Mouse (Mus musculus) ES-Bruce4 (cell line): ENCODE measurements around the gene Cxcl1. TPM values are rescaled to one million over a fixed set of nuclear protein-coding genes. Genes with fewer than 3 reads are reported as not detected.
"Not testable (repeated sequence)": the region's sequence is repeated elsewhere in the genome, so short reads cannot be mapped to it uniquely, and the experiment has no call there.

Experiments
- H3K27ac ChIP-seq: 2 replicates; pipeline ENCODE4 v1.5.1; 2012; ENCODE audit warnings: low read length, inconsistent platforms; ENCODE audit not compliant: insufficient read depth
- H3K27me3 ChIP-seq: 2 replicates; pipeline ENCODE4 v1.6.1; 2012; ENCODE audit warnings: mild to moderate bottlenecking, low read length, inconsistent platforms; ENCODE audit not compliant: control insufficient read depth, poor library complexity, insufficient read depth, severe bottlenecking
- H3K36me3 ChIP-seq: 2 replicates; pipeline ENCODE4 v1.6.1; 2012; ENCODE audit warnings: inconsistent platforms, mild to moderate bottlenecking, low read length, moderate library complexity; ENCODE audit not compliant: control insufficient read depth, poor library complexity, insufficient read depth, severe bottlenecking
- H3K4me1 ChIP-seq: one replicate; pipeline ENCODE4 v1.8.1; 2011; ENCODE audit warnings: low read length; ENCODE audit not compliant: control insufficient read depth, insufficient read depth
- H3K4me3 ChIP-seq: 2 replicates; pipeline ENCODE4 v1.5.1; 2011; ENCODE audit warnings: low read depth, mild to moderate bottlenecking, low read length
- H3K9ac ChIP-seq: 2 replicates; pipeline ENCODE4 v1.6.1; 2012; ENCODE audit warnings: low read depth, mild to moderate bottlenecking, inconsistent platforms; ENCODE audit not compliant: poor library complexity, severe bottlenecking
- H3K9me3 ChIP-seq: replicated peaks from 2 replicates; pipeline ENCODE4 v1.6.1; 2012; ENCODE audit warnings: mild to moderate bottlenecking, low read length, inconsistent platforms; ENCODE audit not compliant: control insufficient read depth, poor library complexity, insufficient read depth, severe bottlenecking
- CTCF ChIP-seq: IDR thresholded peaks from one replicate; pipeline ENCODE4 v1.8.1; 2011; ENCODE audit warnings: low read depth, low read length
- EP300 ChIP-seq: IDR thresholded peaks from 2 replicates; pipeline ENCODE4 v1.6.1; 2011; ENCODE audit warnings: low read depth, low read length; ENCODE audit not compliant: insufficient read depth
- POLR2A ChIP-seq: IDR thresholded peaks from one replicate; pipeline ENCODE4 v1.8.1; 2011; ENCODE audit warnings: low read length; ENCODE audit not compliant: insufficient read depth
- polyA plus RNA-seq: library from polyadenylated mRNA; stranded (reverse); fragments of >200 nt; gene quantifications from 2 replicates; pipeline ENCODE4 v1.2.4, GENCODE M21; 2011; ENCODE audit warnings: low read depth; ENCODE audit not compliant: missing spikeins, insufficient read depth, insufficient read length

The Cxcl1 gene
- polyA plus RNA-seq, result not detected in 2 replicates

DNA sequence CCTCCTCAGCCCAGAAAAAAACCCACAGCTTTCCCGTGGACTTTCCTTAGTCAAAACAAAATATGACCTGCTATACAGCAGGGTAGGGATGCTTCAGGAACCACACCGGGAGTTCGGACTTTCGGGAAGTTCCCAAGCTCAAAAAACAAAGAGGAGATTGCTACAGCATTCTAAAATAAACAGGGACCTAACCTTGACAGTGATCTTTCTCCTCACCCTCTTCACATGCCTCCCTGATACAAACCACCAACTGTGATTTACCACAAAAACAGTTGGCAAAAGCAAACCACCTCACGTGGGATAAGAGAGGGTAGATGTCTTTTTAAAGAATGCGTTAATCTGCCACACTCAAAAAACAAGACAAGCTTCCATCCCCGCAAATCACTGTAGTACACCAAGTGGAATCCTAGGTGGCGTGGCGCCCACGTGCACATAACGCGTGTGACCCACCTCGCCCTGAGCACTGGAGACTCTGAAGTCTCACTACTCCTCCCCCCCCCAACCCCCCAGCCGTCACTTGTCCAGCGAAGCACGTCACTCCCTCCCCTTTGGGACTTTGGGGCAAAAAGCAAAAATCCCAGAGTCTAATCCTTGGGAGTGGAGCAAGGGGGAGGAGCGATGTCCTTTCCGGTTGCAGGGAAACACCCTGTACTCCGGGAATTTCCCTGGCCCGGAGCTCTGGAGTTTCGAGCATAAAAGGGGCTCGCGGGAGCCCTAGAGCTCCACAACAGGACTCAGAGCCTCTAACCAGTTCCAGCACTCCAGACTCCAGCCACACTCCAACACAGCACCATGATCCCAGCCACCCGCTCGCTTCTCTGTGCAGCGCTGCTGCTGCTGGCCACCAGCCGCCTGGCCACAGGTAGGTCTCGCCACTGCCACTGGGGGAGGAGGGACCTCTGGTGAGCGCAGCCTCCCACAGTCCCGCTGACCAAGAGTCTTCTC, at the start of gene Cxcl1:
TSS of gene Cxcl1 (plus strand) at position 723 of the 945 bp plus-strand sequence.
- no peak for TF ChIP-seq EP300
- H3K9ac ChIP-seq, result no peak within 1 kb of the TSS
- H3K4me1 ChIP-seq, result no peaks in the 10 kb centered on the region
- H3K27ac ChIP-seq, result no peak within 1 kb of the TSS
- no peak within 1 kb of the TSS for H3K4me3 ChIP-seq
- H3K27me3 ChIP-seq, result no peaks in the 10 kb centered on the region
- H3K9me3 ChIP-seq, result 0 out of 2 replicates have a peak, but pooled peaks cover 3% of the 10 kb centered on the region
- H3K36me3 ChIP-seq, result no peaks in the 10 kb centered on the region

DNA sequence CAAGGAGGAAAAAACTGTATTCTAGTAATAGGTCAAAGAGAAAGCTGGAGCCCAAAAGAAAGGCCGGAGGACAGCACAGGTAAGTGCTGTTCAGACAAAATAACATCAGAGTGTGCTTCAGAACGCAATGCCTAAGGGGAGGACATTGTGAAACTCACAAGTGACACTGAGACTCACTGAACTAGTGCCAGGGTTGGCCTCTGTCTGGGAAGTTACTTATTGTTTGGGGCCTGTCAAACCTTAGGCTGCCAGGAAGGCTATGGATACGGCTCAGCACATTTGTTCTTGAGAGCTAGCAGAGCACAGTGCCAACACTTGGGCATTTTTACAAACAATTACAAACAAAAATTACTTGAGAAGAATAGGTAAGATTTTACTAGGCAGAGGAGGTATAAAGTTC, 47.1 kb upstream of the Cxcl1 start:
- no peak overlapping the region for H3K9ac ChIP-seq
- no peaks in the 10 kb centered on the region for H3K36me3 ChIP-seq

DNA sequence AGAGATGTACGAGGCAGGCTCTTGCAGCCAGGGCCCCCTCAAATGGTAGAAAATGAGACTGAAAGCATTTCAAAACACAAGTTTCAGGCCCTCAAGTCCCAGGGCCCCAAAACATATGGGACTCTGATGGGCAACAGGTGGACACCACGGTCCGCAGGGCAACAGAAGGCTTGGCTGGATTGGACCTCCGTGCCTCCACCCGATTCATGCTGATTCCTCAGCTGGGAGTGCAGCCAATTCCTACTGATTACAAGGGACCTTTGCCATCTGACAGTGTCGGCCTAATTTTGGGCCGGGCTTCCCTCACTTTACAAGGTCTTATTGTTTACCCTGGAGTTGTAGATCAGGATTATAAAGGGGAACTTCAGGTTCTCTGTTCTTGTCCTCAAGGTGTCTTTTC, 40.9 kb upstream of the Cxcl1 start:
- H3K9ac ChIP-seq, H3K27ac ChIP-seq, H3K4me1 ChIP-seq, H3K4me3 ChIP-seq, H3K36me3 ChIP-seq, H3K27me3 ChIP-seq: not testable (repeated sequence)
- H3K9me3 ChIP-seq, result peaks cover 17% of the 10 kb centered on the region; the same call in 1 of the 2 replicates

More for the DNA sequence above, 47.1 kb upstream of the Cxcl1 start:
- no peak for TF ChIP-seq CTCF
- no peak for TF ChIP-seq EP300
- no peak for TF ChIP-seq POLR2A
- Histone ChIP-seq H3K9me3 (peaks cover 5% of the 10 kb centered on the region; the same call in 1 of the 2 replicates), H3K4me1 (no peaks in the 10 kb centered on the region), H3K27me3 (no peaks in the 10 kb centered on the region), H3K4me3 (no peak overlapping the region), H3K27ac (no peak overlapping the region)

DNA sequence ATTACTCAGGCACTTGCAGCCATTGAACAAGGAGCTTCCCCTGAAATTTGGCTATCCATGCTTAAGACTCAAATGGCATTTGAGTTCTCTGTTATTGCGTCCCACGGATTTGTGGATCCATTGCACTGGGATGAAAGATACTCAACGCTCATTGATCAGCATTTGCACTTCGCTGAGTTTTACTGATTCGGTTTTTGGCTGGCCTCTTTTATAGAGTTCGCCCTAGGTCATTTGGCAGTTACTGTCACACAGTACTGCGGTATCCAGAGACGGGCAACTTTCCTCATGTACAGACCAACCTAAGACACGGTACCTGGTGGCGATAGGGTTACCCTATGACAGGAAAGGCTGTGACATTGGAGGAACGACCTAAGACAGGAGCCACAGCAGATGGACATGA, 39.6 kb upstream of the Cxcl1 start:
- H3K4me3 ChIP-seq, H3K9ac ChIP-seq, H3K36me3 ChIP-seq, H3K4me1 ChIP-seq, H3K27me3 ChIP-seq, H3K27ac ChIP-seq: not testable (repeated sequence)
- peaks cover 17% of the 10 kb centered on the region; the same call in 1 of the 2 replicates for H3K9me3 ChIP-seq

DNA sequence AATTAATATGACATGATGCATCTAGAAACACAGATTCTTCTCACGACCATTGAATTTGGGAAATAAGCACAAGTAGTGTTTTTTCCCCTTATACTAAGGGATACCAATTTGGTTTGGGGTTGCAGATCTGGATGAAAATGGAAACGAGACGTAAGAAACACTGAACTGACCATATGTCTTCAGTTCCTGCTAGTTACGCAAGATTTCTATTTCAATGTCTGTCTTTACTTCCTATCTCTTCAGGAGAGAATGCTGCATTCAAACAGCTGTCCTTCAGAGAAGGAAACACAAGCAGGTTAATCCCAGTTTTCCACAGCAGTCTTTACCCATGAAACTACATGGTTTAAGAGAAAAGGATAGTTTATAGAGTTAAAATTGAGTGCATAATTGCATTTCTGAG, 37.8 kb upstream of the Cxcl1 start:
- Histone ChIP-seq H3K4me1 (no peaks in the 10 kb centered on the region), H3K27me3 (no peaks in the 10 kb centered on the region), H3K9ac (no peak overlapping the region), H3K4me3 (no peak overlapping the region), H3K36me3 (no peaks in the 10 kb centered on the region), H3K27ac (no peak overlapping the region), H3K9me3 (peaks cover 12% of the 10 kb centered on the region; the same call in 1 of the 2 replicates)
- TF ChIP-seq CTCF, result no peak
- no peak for TF ChIP-seq EP300
- no peak for TF ChIP-seq POLR2A

DNA sequence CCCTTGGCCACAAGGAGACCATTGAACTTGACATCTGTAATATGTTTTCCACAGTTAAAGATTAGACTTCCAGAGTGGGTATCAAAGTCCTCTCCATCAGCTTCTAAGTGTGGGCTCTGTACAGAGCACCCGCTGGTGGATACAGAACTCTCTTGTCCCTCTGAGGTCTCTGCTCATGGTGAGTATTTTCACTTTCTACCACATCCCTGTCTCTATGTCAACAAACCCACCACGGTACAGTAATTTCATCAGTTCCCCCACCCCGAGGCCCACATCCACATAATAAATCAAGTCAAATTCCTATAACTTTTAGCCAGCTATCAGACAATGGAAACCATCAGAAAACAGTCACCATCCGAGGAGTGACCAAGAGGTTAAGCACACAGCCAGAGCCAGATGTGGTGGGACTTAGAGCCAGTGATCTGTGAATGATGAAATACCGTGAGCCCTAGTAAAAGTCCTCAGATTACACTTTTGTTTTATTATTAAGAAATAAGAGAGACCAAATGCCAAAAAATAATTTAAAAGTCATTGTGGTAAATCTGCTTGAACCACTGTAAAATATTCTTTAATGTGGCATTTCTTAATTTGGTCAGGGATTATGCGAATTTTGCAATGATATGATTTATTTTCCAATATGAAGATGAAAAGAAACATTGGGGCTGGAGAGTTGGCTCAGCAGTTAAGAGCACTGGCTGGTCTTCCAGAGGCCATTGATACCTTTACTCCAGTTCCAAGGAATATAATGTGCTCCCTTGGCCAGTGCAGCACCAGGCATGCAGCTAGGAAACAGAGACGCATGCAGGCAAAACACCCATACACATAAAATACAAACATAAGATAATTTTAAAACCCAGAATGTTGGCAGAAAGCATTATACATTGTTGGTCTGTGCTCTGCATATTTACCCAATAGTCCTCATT, 35.5 kb upstream of the Cxcl1 start:
- Histone ChIP-seq H3K4me1 (no peaks in the 10 kb centered on the region), H3K4me3 (no peak overlapping the region), H3K27ac (no peak overlapping the region), H3K27me3 (no peaks in the 10 kb centered on the region), H3K36me3 (no peaks in the 10 kb centered on the region), H3K9me3 (peaks cover 12% of the 10 kb centered on the region; the same call in 1 of the 2 replicates), H3K9ac (no peak overlapping the region)
- TF ChIP-seq EP300 (no peak), POLR2A (no peak), CTCF (no peak)
